Mouse (Mus musculus): ENCODE measurements around the gene Gm20890. TPM values are rescaled to one million over a fixed set of nuclear protein-coding genes. Genes with fewer than 3 reads are reported as not detected.
"Not testable (repeated sequence)": the region's sequence is repeated elsewhere in the genome, so short reads cannot be mapped to it uniquely, and the experiment has no call there.

Gm20890 gene
- polyA plus RNA-seq (2011; ENCODE audit: insufficient read length, low read depth, missing spikeins), result not detected in 2 replicates

- not testable (repeated sequence) for H3K4me3 ChIP-seq (ENCODE audit: insufficient read depth, low read length); H3K4me1 ChIP-seq (ENCODE audit: control insufficient read depth, insufficient read depth, low read length); H3K27ac ChIP-seq (ENCODE audit: insufficient read depth, low read length)
Measured at GRCm38 (mm10) chrY:26776699-26777098, at the start of gene Gm20890. Gm20890 (minus strand) TSS chrY:26776799.

Data from embryonic fibroblast, embryonic 13.5 days (primary cell).